Mouse (Mus musculus): ENCODE data around the gene Olfr70. TPM values are rescaled to one million over a fixed set of nuclear protein-coding genes. Genes with fewer than 3 reads are reported as not detected.
A peak's percentile ranks its signal among the peaks of the same experiment; 100 is the strongest.

Gene Olfr70
- polyA plus RNA-seq, 1 experiment from 2014 or later: not detected

DNA sequence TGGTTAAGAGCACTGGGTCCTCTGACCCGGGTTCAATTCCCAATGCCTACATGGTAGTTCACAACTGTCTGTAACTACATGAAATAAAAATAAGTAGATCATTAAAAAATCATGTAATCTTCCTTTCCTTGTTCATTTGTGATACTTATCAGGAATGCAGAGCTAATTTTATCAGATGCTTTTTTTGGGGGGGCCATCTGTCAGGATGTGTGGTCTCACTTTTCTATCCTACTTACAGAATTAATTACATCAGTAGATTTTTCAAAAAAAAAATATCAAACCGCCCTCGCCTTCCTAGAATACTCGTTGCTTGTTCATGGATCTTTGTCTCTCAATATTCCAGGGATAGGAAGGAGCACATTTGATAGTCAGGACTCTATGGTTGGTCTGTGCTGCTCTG lies 21.6 kb upstream of the Olfr70 start:
- no peak overlapping the region for H3K4me2 ChIP-seq
- no peak overlapping the region for H3K27ac ChIP-seq (ENCODE audit: low read depth, low read length)
- peaks cover 7% of the 10 kb centered on the region; the same call in 1 of the 2 replicates for H3K4me1 ChIP-seq (replicated peaks; ENCODE audit: control insufficient read depth, insufficient read depth, low read length)
- H3K4me3 ChIP-seq (ENCODE audit: low read depth, low read length): no peak overlapping the region
- H3K36me3 ChIP-seq (ENCODE audit: control insufficient read depth, insufficient read depth, low read length): no peaks in the 10 kb centered on the region
- ATAC-seq (replicated peaks; ENCODE audit: low FRiP score) (no peak), DNase-seq (ENCODE audit: low spot score) (no peak)
- WGBS: 86% methylated on average over 4 of the region's 4 CpGs
- no peaks in the 10 kb centered on the region for H3K27me3 ChIP-seq (replicated peaks; ENCODE audit: control insufficient read depth, insufficient read depth, low read length)
- H3K9ac ChIP-seq (ENCODE audit: low read depth, low read length): no peak overlapping the region
- H3K9me3 ChIP-seq (ENCODE audit: control insufficient read depth, low read length): no peaks in the 10 kb centered on the region

DNA sequence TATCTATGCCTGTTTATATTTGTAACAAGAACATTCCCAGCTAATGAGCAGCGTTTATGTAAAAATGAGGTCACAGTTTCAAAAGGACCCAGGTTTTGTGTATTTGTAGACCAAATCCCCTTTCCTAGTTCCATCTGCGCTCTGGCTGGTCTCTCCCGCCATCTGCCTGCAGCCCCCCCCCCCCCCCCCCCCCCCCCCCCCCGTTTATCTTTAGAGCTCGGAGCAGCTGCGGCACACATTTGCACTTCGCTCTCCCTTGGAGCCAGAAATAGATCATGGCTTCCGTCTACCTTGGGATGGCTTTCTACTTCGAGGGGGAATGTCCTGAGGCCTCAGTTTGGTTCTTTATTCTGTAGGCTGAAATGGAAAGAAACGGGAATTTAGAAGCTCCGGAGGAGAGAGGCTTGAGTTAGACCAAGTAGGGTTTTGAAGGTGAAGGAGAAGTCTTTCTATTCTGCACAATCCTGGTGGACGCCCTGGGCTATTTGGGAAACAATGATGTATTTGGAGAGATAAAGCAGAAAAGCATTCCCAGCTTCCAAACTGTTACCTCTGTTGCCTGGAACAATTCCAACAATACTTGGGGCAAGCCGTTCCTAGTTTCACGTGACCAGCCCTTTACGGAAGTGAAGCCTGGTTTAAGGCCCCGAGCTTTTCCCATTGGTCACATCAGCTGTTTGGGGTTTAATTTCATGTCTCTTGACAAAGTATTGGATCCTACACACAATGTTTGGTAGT lies 20.1 kb upstream of the Olfr70 start:
- Histone ChIP-seq H3K9ac (ENCODE audit: low read depth, low read length) (no peak overlapping the region), H3K4me1 (replicated peaks; ENCODE audit: control insufficient read depth, insufficient read depth, low read length) (no peaks in the 10 kb centered on the region), H3K27ac (ENCODE audit: low read depth, low read length) (no peak overlapping the region), H3K4me2 (no peak overlapping the region), H3K9me3 (ENCODE audit: control insufficient read depth, low read length) (no peaks in the 10 kb centered on the region), H3K4me3 (ENCODE audit: low read depth, low read length) (no peak overlapping the region), H3K36me3 (ENCODE audit: control insufficient read depth, insufficient read depth, low read length) (no peaks in the 10 kb centered on the region), H3K27me3 (replicated peaks; ENCODE audit: control insufficient read depth, insufficient read depth, low read length) (no peaks in the 10 kb centered on the region)
- no peak for DNase-seq (ENCODE audit: low spot score)
- no peak for ATAC-seq (replicated peaks; ENCODE audit: low FRiP score)
- WGBS: 59% methylated on average over 14 of the region's 16 CpGs

DNA sequence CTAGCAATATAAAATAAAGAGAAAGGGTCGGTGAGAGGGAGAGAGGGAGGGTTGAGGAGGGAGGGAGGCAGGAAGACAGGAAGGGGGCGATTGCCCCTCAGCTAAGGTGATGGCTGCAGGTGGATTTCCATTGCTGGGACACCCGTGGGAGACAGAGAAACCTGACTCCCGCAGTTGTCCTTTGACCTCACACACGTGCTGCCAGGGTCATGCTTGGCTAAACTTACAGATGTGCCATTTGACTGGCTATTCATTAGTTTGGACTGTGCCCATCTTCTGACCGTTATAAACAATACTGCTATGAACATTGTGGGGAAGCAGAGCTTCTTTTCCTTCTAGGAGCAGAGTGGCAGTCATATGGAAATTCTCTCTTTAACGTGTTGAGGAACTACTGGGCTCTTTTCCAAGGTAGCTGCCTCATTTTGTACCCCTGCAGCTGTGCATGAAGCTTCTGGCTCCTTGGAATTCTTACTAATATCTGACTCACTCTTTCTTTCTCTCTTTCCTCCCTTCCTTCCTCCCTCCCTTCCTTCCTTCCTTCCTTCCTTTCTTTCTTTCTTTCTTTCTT lies 13.1 kb upstream of the Olfr70 start:
- peaks cover 5% of the 10 kb centered on the region; the same call in 1 of the 2 replicates for H3K27me3 ChIP-seq (replicated peaks; ENCODE audit: control insufficient read depth, insufficient read depth, low read length)
- no peak for DNase-seq (ENCODE audit: low spot score)

GRCm38 (mm10) chr4:43711821-43712220 lies 11.2 kb upstream of the Olfr70 start:
- DNase-seq (ENCODE audit: low spot score): peak; percentile 68
- H3K9ac ChIP-seq (ENCODE audit: low read depth, low read length): no peak overlapping the region
- no peaks in the 10 kb centered on the region for H3K4me1 ChIP-seq (replicated peaks; ENCODE audit: control insufficient read depth, insufficient read depth, low read length)
- H3K4me3 ChIP-seq (ENCODE audit: low read depth, low read length): no peak overlapping the region
- no peak overlapping the region for H3K4me2 ChIP-seq
- peaks cover 5% of the 10 kb centered on the region; the same call in 1 of the 2 replicates for H3K27me3 ChIP-seq (replicated peaks; ENCODE audit: control insufficient read depth, insufficient read depth, low read length)
- no peak for ATAC-seq (replicated peaks; ENCODE audit: low FRiP score)
- H3K36me3 ChIP-seq (ENCODE audit: control insufficient read depth, insufficient read depth, low read length): no peaks in the 10 kb centered on the region
- H3K27ac ChIP-seq (ENCODE audit: low read depth, low read length): no peak overlapping the region
- 4% methylated on average over 2 of the region's 2 CpGs for WGBS
- no peaks in the 10 kb centered on the region for H3K9me3 ChIP-seq (ENCODE audit: control insufficient read depth, low read length)

More for the DNA sequence above, 13.1 kb upstream of the Olfr70 start:
- H3K4me2 ChIP-seq: no peak overlapping the region
- no peak for ATAC-seq (replicated peaks; ENCODE audit: low FRiP score)
- 41% methylated on average over 7 of the region's 7 CpGs for WGBS
- no peak overlapping the region for H3K27ac ChIP-seq (ENCODE audit: low read depth, low read length)
- H3K36me3 ChIP-seq (ENCODE audit: control insufficient read depth, insufficient read depth, low read length): no peaks in the 10 kb centered on the region
- no peak overlapping the region for H3K4me3 ChIP-seq (ENCODE audit: low read depth, low read length)
- no peak overlapping the region for H3K9ac ChIP-seq (ENCODE audit: low read depth, low read length)
- no peaks in the 10 kb centered on the region for H3K4me1 ChIP-seq (replicated peaks; ENCODE audit: control insufficient read depth, insufficient read depth, low read length)
- H3K9me3 ChIP-seq (ENCODE audit: control insufficient read depth, low read length): no peaks in the 10 kb centered on the region

- no peaks in the 10 kb centered on the region for H3K9me3 ChIP-seq (ENCODE audit: control insufficient read depth, low read length)
- H3K4me1 ChIP-seq (replicated peaks; ENCODE audit: control insufficient read depth, insufficient read depth, low read length): no peaks in the 10 kb centered on the region
- H3K27ac ChIP-seq (ENCODE audit: low read depth, low read length): no peak within 1 kb of the TSS
- H3K36me3 ChIP-seq (ENCODE audit: control insufficient read depth, insufficient read depth, low read length): no peaks in the 10 kb centered on the region
- ATAC-seq (replicated peaks; ENCODE audit: low FRiP score) (no peak), DNase-seq (ENCODE audit: low spot score) (no peak)
- H3K4me3 ChIP-seq (ENCODE audit: low read depth, low read length): no peak within 1 kb of the TSS
- H3K4me2 ChIP-seq: no peak within 1 kb of the TSS
- peaks cover 5% of the 10 kb centered on the region; the same call in 1 of the 2 replicates for H3K27me3 ChIP-seq (replicated peaks; ENCODE audit: control insufficient read depth, insufficient read depth, low read length)
- 70% methylated on average over 6 of the region's 6 CpGs for WGBS
- H3K9ac ChIP-seq (ENCODE audit: low read depth, low read length): no peak within 1 kb of the TSS
These were observed 9.3 kb upstream of the Olfr70 start, which contains the start of gene Olfr71 for GRCm38 (mm10) chr4:43709869-43710268. Gene Olfr71 (minus strand): TSS chr4:43710255.

DNA sequence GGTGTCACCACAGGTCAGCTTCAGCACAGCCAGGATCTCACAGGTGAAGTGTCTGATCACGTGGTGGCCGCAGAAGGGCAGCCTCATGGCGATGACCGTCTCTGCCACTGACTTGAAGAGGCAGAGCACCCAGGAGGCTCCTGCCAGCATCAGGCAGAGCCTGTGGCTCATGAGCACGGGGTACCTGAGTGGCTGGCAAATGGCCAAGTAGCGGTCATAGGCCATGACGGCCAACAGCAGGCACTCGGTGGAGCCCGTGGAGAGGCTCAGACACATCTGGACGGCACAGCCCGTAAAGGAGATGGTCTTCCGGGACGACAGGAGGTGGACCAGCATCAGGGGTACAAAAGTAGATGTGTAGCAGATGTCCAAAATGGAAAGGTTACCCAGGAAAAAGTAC lies 5.4 kb upstream of the Olfr70 start:
- ATAC-seq (replicated peaks; ENCODE audit: low FRiP score) (no peak), DNase-seq (ENCODE audit: low spot score) (no peak)
- Histone ChIP-seq H3K9me3 (ENCODE audit: control insufficient read depth, low read length) (no peaks in the 10 kb centered on the region), H3K9ac (ENCODE audit: low read depth, low read length) (no peak overlapping the region), H3K36me3 (ENCODE audit: control insufficient read depth, insufficient read depth, low read length) (no peaks in the 10 kb centered on the region), H3K4me1 (replicated peaks; ENCODE audit: control insufficient read depth, insufficient read depth, low read length) (no peaks in the 10 kb centered on the region), H3K4me2 (no peak overlapping the region), H3K4me3 (ENCODE audit: low read depth, low read length) (no peak overlapping the region), H3K27ac (ENCODE audit: low read depth, low read length) (no peak overlapping the region), H3K27me3 (replicated peaks; ENCODE audit: control insufficient read depth, insufficient read depth, low read length) (no peaks in the 10 kb centered on the region)
- 83% methylated on average over 13 of the region's 13 CpGs for WGBS

DNA sequence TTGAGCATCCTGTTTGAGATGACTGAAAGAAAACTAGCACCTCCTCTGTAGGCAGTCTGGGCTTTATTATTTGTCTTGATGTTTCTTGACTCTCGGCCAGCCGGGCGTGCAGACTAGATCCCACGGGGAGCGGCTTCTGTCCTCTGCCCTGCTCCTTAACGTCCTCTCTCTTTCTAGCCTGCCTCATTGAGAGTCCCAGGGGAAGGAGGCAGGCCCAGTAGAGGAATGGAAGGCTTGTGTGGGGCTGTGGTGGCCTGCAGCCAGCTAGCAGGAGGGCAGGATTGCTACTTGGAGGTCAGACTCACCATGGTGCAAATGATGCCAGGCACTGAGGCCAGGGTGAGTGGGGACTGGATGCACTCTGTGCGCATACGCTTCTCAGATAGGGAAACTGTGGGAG lies 3.2 kb upstream of the Olfr70 start:
- ATAC-seq (replicated peaks; ENCODE audit: low FRiP score) (no peak), DNase-seq (ENCODE audit: low spot score) (no peak)
- Histone ChIP-seq H3K36me3 (ENCODE audit: control insufficient read depth, insufficient read depth, low read length) (no peaks in the 10 kb centered on the region), H3K4me3 (ENCODE audit: low read depth, low read length) (no peak overlapping the region), H3K27ac (ENCODE audit: low read depth, low read length) (no peak overlapping the region), H3K9me3 (ENCODE audit: control insufficient read depth, low read length) (no peaks in the 10 kb centered on the region), H3K4me1 (replicated peaks; ENCODE audit: control insufficient read depth, insufficient read depth, low read length) (no peaks in the 10 kb centered on the region), H3K27me3 (replicated peaks; ENCODE audit: control insufficient read depth, insufficient read depth, low read length) (no peaks in the 10 kb centered on the region), H3K9ac (ENCODE audit: low read depth, low read length) (no peak overlapping the region), H3K4me2 (no peak overlapping the region)
- WGBS: 84% methylated on average over 8 of the region's 8 CpGs

- no peak overlapping the region for H3K4me3 ChIP-seq (ENCODE audit: low read depth, low read length)
- no peaks in the 10 kb centered on the region for H3K9me3 ChIP-seq (ENCODE audit: control insufficient read depth, low read length)
- H3K4me2 ChIP-seq: no peak overlapping the region
- 0 out of 2 replicates have a peak, but pooled peaks cover 2% of the 10 kb centered on the region for H3K27me3 ChIP-seq (replicated peaks; ENCODE audit: control insufficient read depth, insufficient read depth, low read length)
- no peaks in the 10 kb centered on the region for H3K4me1 ChIP-seq (replicated peaks; ENCODE audit: control insufficient read depth, insufficient read depth, low read length)
- H3K27ac ChIP-seq (ENCODE audit: low read depth, low read length): no peak overlapping the region
- no peak overlapping the region for H3K9ac ChIP-seq (ENCODE audit: low read depth, low read length)
- no peak for ATAC-seq (replicated peaks; ENCODE audit: low FRiP score)
- DNase-seq (ENCODE audit: low spot score): no peak
- WGBS: 63% methylated on average over 6 of the region's 6 CpGs
- no peaks in the 10 kb centered on the region for H3K36me3 ChIP-seq (ENCODE audit: control insufficient read depth, insufficient read depth, low read length)
These were observed 2.8 kb upstream of the Olfr70 start for GRCm38 (mm10) chr4:43703439-43703838.

DNA sequence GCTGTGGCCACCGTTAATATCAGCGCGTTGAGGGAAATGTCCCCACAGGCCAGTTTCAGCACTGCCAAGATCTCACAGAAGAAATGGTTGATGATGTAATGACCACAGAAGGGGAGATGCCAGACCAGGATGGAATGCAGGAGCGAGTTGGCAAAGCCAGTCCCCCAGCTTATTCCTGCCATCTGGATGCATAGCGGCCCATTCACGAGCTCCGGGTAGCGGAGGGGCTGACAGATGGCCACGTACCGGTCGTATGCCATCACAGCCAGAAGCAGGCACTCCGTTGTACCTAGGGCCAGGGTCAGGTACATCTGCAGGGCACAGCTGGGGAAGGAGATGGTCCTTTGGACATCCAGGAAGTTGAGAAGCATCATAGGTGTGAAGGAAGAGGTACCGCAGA lies 4.0 kb downstream of the Olfr70 start:
- Histone ChIP-seq H3K27ac (ENCODE audit: low read depth, low read length) (no peak overlapping the region), H3K36me3 (ENCODE audit: control insufficient read depth, insufficient read depth, low read length) (no peaks in the 10 kb centered on the region), H3K4me1 (replicated peaks; ENCODE audit: control insufficient read depth, insufficient read depth, low read length) (peaks cover 22% of the 10 kb centered on the region), H3K9ac (ENCODE audit: low read depth, low read length) (no peak overlapping the region), H3K4me2 (no peak overlapping the region), H3K4me3 (ENCODE audit: low read depth, low read length) (no peak overlapping the region), H3K9me3 (ENCODE audit: control insufficient read depth, low read length) (no peaks in the 10 kb centered on the region), H3K27me3 (replicated peaks; ENCODE audit: control insufficient read depth, insufficient read depth, low read length) (peaks cover 2% of the 10 kb centered on the region; the same call in 1 of the 2 replicates)
- no peak for ATAC-seq (replicated peaks; ENCODE audit: low FRiP score)
- no peak for DNase-seq (ENCODE audit: low spot score)
- WGBS: 90% methylated on average over 13 of the region's 13 CpGs
